Mouse (Mus musculus) lung, adult 2 months (tissue): ENCODE data around the gene Eloa.

Experiments used
- CTCF ChIP-seq: fragments of 200-500 bp; IDR thresholded peaks from 2 replicates; pipeline ENCODE4 v1.5.1; 2011; ENCODE audit warnings: mild to moderate bottlenecking, low read length, control low read depth; ENCODE audit not compliant: insufficient read depth
- POLR2A ChIP-seq: fragments of 200-500 bp; IDR thresholded peaks from 2 replicates; pipeline ENCODE4 v1.6.1; 2011; ENCODE audit warnings: low read depth, mild to moderate bottlenecking, control low read depth, low read length, borderline replicate concordance; ENCODE audit errors: extremely low read depth

GRCm38 (mm10) chr4:135985769-135986168 lies 35.8 kb downstream of the Eloa start:
- TF ChIP-seq POLR2A (no peak), CTCF (no peak)
